Mouse (Mus musculus) urinary bladder, postnatal 36 days (tissue): ENCODE data around the gene Ehd2.

Source experiments
- DNase-seq, 2 experiments: peaks; one replicate each; pipeline ENCODE4 v3.0.0; 2022; ENCODE audit warnings: low spot score in 2 of 2, mixed read lengths in 1 of 2

Ehd2 gene

DNA sequence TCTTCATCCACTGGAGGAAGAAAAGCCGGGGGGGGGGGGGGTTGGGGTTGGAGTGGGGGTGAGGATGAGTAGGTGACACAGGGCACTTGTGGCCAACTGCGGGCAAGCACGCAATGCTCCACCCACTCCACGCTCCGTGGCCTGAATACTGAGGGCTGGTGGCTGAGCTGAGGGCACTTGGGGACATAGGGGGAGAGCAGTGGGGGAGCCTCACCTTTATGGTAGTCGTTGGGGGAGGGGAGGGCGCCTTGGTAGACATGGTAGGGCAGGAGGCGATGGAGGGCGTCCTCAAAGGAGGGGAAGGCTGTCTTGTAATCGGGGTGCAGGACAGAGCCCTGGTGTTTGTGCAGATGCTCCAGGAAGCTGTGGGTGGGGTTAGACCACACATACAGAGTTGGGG, 8.1 kb upstream of the Ehd2 start:
- DNase-seq: no peak

DNA sequence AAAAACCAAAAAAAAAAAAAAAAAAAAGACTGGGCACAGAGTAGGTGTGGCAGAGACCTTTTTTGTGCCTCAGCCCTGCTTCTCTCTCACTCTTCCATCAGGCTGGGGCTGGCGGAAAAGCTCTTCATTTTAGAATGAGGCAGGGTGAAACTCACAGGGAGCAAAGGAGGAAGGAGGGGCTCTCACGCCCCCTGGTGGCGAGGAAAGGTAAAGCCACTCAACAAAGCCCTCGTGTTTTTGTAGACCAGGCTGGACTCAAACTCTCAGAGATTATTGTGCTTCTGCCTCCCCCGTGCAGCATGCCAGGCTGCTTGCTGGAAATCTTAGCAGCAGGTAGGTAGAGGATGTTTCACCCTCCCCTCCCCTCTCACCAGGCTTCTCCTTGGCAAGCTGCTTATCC, 7.3 kb upstream of the Ehd2 start:
- peak in 1 of 2 experiments; percentile 60 for DNase-seq

DNA sequence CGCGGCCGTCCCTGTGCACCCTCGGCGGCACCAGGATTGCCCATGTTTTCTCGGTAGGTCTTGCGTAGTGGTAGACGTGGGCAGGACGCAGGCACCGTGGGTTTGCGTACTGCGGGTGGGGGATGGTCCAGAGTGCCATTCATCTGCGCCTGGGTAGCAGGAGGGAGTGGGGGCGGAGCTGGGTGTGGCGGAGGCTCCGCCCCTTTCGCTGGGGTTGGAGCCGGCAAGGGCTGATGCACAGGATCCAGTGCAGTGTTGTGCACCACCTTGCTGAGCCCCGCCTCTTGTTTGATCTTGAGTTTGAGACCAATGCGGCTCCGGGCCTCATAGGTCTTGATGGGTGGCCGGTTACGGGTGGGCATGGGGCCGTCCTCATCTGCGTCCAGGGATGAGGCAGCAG, 4.9 kb upstream of the Ehd2 start:
- no peak for DNase-seq

DNA sequence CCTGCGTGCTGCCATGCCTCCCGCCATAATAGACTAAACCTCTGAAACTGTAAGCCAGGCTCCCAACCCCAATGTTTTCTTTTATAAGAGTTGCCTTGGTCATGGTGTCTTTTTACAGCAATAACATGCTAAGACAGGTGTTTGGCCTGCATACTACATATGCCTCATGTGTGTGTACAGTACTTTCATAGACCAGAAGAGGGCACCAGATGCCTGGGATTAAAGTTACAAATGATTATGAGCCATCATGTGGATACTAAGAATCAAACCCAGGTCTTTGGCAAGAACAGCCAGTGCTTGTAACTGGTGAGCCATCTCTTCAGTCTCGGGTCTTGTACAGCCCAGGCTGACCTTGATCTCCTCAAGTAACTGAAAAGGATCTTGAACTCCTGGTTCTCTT, 2.3 kb upstream of the Ehd2 start:
- DNase-seq: no peak

DNA sequence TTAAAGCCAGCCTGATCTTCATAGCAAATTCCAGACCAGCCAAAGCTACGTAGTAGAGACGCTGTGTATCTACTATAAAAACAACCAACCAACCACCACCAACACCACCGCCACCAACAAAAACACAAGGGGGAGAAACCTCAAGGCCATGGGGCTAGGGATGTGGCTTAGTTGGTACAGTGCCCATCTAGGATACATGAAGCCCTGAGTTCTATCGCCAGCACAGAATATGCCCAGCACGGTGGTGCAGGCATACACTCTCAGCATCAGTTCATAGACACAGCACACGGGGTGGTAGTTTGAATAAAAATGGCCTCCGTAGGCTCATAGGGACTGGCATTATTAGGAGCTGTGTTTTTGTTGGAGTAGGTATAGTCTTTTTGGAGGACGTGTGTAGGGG, 955 bp upstream of the Ehd2 start:
- DNase-seq: no peak

DNA sequence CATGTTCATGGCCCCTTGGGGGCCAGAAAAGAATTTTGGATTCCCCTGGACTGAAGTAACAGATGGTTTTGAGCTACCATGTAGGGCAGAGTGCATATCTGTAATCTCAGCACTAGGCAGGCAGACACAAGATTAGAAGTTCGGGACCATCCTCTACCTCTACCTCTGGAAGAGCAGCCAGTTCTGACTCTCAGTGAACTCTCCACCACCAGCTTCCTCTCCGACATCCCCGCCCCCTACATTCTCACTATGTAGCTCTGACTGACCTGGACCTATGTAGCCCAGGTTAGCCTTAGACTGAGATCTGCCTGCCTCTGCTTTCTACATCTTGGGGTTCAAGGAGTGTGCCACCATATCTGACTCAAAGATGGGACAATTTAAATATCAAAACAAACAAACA, 878 bp downstream of the Ehd2 start:
- DNase-seq: no peak

DNA sequence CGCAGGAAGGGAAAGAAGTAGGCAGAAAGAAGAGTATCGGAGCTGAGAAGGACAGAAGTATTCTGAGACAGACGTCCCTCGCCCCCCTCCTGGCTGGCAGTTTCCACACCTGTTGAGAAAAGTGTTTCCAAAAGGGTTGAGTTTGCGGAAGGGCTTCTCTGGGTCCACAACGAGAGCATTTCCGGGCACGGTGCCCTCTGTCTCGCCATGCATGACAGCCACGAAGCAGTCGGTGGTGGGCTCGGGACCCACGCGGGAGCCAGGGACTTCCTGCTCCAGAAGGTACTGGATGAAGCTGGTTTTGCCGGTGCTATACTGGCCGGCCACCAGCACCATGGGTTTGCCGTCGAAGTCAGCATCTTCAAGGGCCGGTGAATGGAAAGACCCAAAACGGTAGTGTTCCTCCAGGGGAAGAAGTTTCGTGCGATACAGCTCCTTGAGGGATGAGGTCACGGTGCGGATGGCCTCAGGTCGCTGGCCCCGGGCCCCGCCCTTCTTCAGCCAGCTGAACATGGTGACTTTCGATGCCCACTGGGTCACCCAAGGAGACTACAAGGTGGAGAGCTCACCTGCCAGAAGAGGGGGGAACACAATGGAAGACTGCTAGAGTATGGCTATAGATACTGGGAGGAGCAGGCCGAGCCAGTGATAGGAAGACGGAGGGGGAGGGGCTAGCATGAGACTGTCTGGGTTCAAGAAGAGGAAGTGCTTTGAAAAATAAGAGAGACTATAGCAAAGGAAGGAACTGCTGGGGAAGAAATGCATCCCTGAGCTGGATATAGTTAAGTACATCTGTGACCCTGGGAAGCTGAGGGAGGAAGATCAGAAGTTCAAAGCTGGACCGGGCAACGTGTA, 3.3 kb downstream of the Ehd2 start:
- DNase-seq: no peak

DNA sequence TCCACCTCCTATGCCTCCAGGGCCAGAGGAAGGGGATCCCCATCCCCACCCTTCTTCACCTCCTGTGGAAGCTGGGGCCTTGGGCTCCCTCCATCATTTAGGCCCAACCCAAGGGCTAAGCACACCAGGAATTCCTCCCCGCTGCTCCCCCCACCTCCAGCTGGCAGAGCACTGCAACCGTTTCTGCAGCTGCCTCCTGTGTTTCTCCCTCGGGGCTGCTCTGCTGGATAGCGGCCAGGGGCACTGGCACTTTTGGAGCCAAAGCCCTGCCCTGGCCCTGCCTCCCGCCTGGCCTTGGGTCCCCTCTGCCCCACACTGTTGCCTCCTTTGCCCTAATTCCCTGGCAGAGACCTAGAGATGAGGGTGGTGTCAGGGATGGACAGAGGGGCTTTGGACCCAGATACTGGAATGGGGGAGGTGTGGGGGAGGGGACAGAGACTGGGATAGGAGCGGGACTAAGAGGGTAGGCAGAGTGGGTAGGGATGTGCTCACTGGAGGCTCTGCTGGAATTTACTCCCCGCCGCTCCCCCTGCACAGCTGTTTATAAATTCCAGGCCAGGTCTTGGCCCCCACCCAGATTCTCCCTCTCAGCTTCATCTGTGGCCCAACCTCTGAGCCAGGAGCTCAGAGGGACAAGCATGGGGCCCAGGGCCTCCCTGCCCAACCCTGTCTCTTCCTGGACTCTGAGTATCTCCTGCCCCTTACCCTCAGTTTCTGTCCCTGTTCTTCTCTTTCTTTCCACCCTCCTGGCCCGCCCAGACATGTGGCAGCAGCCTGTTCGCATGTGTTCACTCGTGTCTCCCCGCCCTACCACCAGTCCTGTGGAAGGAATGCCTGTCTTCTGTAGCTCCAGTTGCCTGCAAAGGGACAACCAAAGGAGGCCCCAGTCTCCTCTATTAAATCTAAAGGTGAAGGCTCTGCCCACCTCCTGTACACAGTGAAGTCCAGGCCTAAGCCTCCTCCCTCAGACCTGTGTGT, 4.8 kb downstream of the Ehd2 start:
- DNase-seq: peak; percentile 73 to 90

DNA sequence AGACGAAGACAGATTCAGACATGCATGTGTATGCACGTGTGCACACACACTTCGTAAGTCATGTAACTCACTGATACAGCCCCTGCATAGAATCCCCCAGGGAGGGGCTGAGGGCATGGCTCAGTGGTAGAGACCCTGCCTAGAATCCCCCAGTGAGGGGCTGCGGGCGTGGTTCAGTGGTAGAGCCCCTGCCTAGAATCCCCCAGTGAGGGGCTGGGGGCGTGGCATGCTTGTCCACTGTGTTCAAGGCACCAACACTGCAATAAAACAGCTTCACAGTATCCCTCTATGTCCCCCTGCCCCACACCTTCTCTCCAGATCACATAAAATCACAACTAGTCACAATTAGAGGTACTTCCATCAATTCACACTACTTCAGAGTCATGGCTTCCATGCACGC, 5.6 kb downstream of the Ehd2 start:
- DNase-seq: no peak

DNA sequence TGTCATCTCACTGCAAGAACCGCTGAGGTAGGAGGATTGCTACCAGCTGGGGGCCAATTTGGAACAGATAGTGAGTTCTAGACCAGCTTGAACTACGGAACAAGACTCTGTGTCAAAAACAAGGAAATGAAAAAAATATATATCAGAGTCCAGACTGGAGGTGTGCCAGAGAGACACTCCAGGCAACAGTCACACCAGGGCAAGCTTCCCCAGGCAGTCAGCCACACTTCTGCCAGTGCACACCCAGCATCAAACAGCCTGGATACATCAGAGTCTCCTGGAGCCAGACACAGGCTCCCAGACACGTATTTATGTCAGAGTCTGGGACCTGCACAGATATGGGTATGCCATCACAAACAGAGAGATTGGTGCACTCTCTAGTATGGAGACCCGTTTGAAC, 6.1 kb downstream of the Ehd2 start:
- no peak for DNase-seq

DNA sequence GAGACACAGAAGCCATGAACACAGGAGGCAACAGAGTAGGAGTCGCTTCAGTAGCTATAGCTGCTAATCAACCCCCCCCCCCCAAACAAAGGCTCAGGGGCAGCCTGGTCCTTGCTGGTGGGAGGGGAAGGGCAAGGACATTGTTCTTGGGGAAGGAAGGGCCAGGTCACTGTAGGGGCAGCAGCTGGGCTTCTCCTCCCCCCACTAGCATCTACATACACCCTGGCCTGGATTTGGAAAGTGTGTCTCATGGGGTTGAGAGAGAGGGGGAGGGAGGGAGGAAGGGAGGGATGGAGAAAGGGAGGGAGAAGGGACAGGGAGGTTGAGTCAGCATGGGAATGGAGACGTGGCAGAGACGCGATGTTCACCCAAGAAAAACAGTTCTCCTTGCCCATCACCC, 6.7 kb downstream of the Ehd2 start:
- no peak for DNase-seq

DNA sequence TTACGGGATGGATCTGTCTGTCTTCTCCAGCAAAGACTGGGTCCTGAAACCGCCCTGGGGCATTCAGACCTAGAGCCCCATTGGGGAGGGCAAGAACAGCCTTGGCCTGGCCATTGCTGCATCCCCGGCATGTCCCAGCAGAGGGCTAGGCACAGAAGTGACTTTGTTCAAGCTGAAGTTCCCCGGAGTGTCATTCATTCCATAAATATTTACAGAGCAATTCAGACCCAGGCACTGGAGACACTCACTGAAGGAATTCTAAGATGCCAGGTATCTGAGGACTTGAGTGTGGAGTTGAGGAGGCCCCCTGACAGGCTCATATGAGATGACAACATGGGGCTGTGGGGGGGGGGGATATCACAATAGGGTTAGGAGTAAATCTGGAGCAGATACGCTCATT, 11.2 kb downstream of the Ehd2 start:
- no peak for DNase-seq

DNA sequence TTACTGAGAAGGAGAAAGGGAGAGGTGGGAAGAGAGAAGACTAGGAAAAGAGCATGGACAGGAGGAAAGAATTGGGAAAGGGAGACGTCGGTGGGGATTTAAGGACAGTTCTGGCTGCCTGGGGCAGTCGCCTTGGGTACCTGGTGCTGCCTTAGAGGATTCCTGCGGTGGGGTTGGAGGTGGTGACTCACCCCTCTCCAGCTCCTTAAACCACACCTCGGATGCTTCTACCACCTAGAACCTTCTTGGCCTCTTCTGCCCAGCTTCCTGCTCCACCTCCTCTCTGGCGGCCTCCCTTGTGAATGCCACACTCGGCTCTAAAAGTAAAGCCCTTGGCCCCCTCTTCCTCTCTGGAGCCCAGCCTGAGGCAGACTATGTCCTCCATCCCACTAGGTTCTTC, 11.9 kb downstream of the Ehd2 start:
- DNase-seq: no peak

DNA sequence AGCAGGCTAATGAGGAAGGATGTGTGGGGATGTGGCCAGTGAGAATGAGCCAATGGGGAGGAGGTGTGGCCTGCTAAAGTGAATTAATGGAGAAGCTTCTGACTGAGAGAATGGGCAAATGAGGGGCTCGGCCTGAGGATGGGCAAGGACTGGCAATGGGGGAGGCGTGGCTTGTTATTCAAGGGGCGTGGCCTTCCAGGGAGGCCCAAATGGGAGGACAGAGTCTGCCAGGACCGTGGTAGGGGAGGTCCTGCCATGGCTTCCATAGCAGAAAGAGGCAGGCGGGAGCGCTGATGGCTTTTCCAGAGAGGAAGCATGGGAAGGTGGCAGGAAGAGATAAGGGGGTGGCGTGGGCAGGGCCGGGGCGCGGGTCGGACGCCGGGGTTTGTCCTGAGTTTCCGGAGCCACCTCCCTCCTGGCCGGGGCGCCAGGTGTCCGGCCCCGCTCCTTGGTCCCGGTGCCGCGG, 12.4 kb downstream of the Ehd2 start:
- peak in 1 of 2 experiments; percentile 68 for DNase-seq

DNA sequence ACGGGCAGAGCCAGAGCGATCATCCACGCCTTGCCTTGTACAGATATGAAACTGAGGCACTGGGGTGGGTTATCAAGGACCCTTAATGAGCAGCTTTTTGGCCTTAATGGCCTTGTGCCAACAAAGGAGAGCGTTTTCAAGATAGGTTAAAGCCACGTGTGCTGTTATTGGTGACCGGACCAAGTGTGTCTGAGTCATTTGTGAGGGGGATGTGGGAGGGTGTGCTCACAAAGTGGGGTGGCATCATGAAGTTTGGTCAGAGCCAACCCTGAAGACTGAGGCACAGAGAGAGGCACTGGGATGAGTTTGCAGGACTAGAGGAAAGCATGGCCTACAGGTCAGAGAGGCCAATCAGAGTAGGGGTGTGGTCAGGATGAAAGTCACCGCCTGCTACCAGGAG, 12.9 kb downstream of the Ehd2 start:
- no peak for DNase-seq

DNA sequence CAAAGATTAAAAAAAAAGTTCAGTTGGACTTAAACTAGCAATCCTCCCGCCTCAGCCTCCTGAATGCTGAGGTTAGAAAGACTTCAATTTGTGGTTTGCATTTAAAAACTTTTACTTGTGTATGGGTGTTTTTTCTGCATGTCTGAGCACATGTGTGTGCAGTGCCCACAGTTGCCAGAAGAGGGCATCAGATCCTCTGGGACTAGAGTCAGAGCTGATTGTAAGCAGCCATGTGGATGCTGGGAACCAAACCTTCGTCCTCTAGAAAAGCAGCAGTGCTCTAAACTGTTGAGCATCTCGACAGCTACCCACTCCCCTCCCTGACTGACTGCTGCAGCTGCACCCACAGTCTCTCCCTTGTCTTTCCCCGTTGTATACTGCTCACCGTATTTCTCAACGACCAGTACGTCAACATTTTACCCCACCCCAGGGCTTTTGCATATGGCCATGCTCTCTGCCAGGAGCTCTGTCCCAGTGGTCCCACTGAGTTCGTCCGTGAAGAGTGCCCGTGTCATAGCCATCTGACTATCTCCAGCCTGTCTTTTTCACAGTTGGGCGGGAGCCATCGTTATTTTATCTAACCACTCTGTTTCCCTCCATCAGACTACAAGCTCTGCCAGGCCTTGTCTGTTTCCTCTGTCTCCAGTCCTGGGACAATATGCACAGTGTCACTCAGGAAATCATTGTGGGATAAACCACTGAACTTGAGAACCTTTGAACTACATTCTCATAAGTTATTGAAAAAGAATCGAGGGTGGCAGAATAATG, 13.9 kb downstream of the Ehd2 start:
- DNase-seq: no peak

DNA sequence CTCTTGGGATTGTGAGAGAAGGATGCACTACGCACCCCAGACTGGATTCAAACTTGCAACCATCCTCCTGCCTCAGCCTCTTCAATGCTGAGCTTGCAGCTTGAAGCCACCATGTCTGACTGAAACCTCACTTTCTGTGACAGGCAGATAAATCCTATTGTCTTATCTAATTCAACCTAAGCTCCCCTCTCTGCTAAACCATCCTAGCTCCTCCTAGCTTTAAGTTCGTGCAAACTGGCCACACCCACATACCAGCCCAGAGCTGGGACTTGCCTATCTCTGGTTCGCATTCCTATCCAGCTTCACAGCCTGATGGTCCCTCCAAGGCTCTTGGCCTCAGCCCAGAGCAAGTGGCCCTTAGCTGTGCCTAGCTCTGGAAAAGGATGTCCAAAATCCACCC, 15.0 kb downstream of the Ehd2 start:
- DNase-seq: no peak

DNA sequence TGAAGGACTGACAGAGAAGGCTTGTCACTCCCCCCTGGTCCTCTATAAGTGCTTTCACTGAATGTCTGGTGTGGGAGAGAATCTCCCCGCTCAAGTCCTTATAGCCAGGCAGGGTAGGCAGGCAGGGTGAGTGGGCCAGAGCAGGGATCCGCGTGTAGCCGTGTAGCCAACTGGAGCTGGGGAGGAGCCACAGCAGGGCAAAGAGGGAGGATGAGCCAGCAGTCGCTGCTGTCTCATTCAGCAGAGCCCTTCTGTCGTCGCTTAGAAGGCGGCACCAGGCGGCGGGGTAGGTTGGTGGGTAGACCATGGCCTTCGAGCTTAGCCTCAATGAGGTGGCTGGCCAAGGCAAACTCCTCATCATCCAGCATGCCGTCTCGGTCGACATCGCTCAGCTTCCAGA, 17.4 kb downstream of the Ehd2 start:
- DNase-seq: no peak

DNA sequence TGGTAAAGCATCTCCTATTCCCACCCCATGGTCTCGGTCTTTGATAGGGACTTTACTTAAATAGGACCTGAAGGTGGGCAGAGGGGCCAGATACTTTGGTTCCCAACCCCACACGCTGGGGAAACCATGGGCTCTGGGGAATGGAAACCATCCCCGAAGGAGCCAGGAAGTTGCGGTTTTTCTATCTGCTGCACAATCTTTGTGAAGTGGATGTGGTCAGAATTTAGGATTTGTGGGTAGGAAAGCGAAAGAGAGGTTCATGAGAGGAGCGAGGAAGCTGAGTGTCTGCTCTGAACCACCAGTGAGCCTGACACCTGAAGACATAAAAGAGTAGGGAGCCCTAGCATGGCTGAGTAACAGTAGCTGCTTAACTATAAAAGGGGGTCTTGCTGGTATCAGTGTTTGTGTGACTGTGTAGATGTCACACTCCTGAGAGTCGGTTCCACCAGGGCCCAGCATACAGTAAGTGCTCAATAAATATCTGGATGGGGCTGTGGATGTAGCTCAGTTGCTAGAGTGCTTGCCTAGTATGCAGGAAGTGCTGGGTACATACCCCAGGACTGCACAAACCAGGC, 18.1 kb downstream of the Ehd2 start:
- DNase-seq: no peak

DNA sequence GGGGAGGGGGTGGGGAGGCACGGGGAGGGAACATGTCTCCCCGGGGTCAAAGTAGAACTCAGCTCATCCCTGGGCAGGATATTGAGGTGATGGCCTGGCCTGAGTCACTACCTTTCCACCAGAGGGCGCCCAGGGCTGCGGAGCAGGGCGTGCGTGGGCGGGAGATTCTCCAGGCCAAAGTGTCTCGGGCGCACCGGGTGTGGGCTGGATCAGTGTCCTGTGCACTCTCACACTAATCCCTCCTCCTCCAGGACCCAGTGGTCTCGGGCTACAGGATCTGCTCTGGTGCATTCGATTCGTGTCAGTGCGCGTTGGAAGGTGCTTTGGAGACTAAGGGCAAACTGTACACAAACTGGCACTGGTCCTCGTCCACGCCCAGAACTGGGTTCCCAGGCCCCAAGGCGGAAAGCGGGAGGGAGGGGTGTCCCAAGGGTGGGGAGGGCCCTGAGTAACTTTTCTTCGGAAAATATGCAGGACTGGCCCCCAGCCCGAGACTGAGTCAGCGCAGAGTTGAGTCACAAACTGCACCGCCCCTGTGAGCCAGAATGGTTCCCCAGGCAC, 18.9 kb downstream of the Ehd2 start:
- peak; percentile 87 to 94 for DNase-seq

DNA sequence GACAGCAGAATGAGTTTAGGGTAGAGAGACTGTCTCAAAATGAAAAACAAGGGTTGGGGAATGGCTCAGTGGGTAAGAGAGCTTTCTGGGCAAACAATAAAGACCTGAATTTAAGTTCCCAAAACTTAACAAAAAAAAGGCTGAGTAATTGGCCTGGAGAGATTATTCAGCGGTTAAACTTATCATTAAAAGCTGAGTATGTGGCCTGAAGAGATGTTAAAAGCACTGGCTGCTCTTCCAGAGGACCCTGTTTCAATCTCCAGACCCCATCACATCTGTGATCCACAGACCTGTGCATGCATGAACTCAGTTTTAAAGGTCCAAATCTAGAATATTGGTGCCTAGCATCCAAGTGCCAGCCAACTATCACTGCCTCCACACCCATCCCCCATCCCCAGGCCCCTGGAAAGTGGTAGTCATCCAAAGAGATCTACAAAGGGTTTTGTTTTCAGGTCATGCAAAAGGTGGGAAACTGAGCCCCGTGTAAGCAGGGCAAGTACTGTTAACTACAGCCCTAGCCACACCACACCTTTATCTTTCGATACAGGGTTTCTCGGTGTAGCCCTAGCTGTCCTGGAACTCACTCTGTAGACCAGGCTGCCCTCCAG, 19.6 kb downstream of the Ehd2 start:
- DNase-seq: no peak
